Mouse (Mus musculus): Measurements from ENCODE around the gene Smyd4.

Gene Smyd4

GRCm38 (mm10) chr11:75348199-75348889 lies at the start of gene Smyd4, which contains the start of gene Rpa1:
Gene Smyd4 (plus strand): TSS chr11:75348433.
Gene Rpa1 (minus strand): TSS chr11:75348324.
- DNase-seq (ENCODE audit: low read depth) = peak; percentile 96

- no peak for DNase-seq (ENCODE audit: low read depth)
Measured at GRCm38 (mm10) chr11:75298491-75298890, 49.7 kb upstream of the Smyd4 start.

- no peak for DNase-seq (ENCODE audit: low read depth)
Measured at GRCm38 (mm10) chr11:75299786-75300185, 48.4 kb upstream of the Smyd4 start.

- no peak for DNase-seq (ENCODE audit: low read depth)
Measured at GRCm38 (mm10) chr11:75300954-75301353, 47.3 kb upstream of the Smyd4 start.

GRCm38 (mm10) chr11:75304797-75305196 lies 43.4 kb upstream of the Smyd4 start:
- no peak for DNase-seq (ENCODE audit: low read depth)

GRCm38 (mm10) chr11:75308650-75309049 lies 39.6 kb upstream of the Smyd4 start:
- no peak for DNase-seq (ENCODE audit: low read depth)

GRCm38 (mm10) chr11:75310813-75311212 lies 37.4 kb upstream of the Smyd4 start:
- no peak for DNase-seq (ENCODE audit: low read depth)

- DNase-seq (ENCODE audit: low read depth) = no peak
Measured at GRCm38 (mm10) chr11:75311751-75312150, 36.5 kb upstream of the Smyd4 start.

GRCm38 (mm10) chr11:75313834-75314233 lies 34.4 kb upstream of the Smyd4 start:
- peak; percentile 58 for DNase-seq (ENCODE audit: low read depth)

- no peak for DNase-seq (ENCODE audit: low read depth)
Measured at GRCm38 (mm10) chr11:75318351-75319221, 29.6 kb upstream of the Smyd4 start.

GRCm38 (mm10) chr11:75319246-75319645 lies 29.0 kb upstream of the Smyd4 start:
- no peak for DNase-seq (ENCODE audit: low read depth)

GRCm38 (mm10) chr11:75323326-75323737 lies 24.9 kb upstream of the Smyd4 start:
- DNase-seq (ENCODE audit: low read depth) = no peak

GRCm38 (mm10) chr11:75324433-75324832 lies 23.8 kb upstream of the Smyd4 start:
- no peak for DNase-seq (ENCODE audit: low read depth)

GRCm38 (mm10) chr11:75325116-75325968 lies 22.9 kb upstream of the Smyd4 start:
- DNase-seq (ENCODE audit: low read depth) = peak; percentile 12

- no peak for DNase-seq (ENCODE audit: low read depth)
Measured at GRCm38 (mm10) chr11:75325969-75326311, 22.3 kb upstream of the Smyd4 start.

- no peak for DNase-seq (ENCODE audit: low read depth)
Measured at GRCm38 (mm10) chr11:75336676-75337075, 11.6 kb upstream of the Smyd4 start.

- DNase-seq (ENCODE audit: low read depth) = no peak
Measured at GRCm38 (mm10) chr11:75337246-75337645, 11.0 kb upstream of the Smyd4 start.

- DNase-seq (ENCODE audit: low read depth) = no peak
Measured at GRCm38 (mm10) chr11:75340076-75340475, 8.2 kb upstream of the Smyd4 start.

- DNase-seq (ENCODE audit: low read depth) = no peak
Measured at GRCm38 (mm10) chr11:75340698-75341345, 7.4 kb upstream of the Smyd4 start.

GRCm38 (mm10) chr11:75343096-75343495 lies 5.1 kb upstream of the Smyd4 start:
- DNase-seq (ENCODE audit: low read depth) = no peak

GRCm38 (mm10) chr11:75344163-75344562 lies 4.1 kb upstream of the Smyd4 start:
- DNase-seq (ENCODE audit: low read depth) = no peak

- DNase-seq (ENCODE audit: low read depth) = no peak
Measured at GRCm38 (mm10) chr11:75344716-75345115, 3.5 kb upstream of the Smyd4 start.
